Mouse (Mus musculus): Measurements from ENCODE around the gene Ano1.
A peak's percentile ranks its signal among the peaks of the same experiment; 100 is the strongest.

Ano1 gene

DNA sequence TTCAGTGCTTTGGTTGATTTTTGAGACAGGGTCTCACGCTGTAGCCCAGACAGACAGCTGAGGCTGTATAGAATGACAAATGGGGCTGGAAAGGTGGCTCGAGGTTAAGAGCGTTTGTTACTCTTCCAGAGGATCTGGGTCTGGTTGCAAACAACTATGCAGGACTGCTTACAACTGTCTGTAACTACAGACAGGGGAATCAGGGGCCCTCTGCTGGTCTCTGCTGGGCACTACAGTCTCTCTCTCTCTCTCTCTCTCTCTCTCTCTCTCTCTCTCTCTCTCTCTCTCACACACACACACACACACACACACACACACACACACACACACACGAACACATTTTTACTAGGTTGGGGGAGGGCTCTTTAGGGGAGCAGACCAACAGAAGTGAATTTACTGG, 168.2 kb downstream of the Ano1 start:
- DNase-seq (ENCODE audit: low spot score in 2 of 2): peak; percentile 12 to 49

DNA sequence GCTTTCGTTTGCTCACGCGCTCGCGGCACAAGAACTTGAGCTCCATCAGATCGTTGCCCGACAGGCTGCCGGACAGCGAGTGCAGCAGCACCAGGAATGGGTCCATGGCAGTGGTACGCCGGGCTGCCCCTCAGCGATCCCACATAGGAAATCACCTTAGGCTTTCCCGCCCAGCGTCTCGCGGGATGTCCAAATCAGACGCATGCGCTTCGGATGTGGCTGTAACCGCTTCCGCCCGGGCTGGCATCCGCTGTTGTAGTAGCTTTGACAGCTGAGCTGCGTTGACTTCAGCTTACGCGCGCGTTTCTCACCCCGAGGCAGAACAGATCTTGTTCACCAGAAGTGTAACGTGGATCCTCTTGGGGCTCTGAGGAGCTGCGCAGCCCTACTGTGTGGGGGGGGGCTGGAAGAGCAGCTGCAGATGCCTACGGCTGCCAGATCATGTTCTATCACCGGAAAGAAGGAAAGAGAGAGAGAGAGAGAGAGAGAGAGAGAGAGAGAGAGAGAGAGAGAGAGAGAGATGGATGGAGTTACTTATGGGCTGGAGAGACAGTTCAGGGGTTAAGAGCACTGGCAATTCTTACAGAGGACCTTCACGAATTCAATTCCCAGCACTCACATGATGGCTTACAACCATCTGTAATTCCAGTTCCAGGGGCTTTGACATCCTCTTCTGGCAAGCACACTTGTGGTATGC, 169.3 kb downstream of the Ano1 start, which contains the start of gene Fadd:
Gene Fadd (minus strand): TSS at position 180 of the 697 bp plus-strand sequence.
- DNase-seq (ENCODE audit: low spot score in 2 of 2): peak; percentile 82 to 89

DNA sequence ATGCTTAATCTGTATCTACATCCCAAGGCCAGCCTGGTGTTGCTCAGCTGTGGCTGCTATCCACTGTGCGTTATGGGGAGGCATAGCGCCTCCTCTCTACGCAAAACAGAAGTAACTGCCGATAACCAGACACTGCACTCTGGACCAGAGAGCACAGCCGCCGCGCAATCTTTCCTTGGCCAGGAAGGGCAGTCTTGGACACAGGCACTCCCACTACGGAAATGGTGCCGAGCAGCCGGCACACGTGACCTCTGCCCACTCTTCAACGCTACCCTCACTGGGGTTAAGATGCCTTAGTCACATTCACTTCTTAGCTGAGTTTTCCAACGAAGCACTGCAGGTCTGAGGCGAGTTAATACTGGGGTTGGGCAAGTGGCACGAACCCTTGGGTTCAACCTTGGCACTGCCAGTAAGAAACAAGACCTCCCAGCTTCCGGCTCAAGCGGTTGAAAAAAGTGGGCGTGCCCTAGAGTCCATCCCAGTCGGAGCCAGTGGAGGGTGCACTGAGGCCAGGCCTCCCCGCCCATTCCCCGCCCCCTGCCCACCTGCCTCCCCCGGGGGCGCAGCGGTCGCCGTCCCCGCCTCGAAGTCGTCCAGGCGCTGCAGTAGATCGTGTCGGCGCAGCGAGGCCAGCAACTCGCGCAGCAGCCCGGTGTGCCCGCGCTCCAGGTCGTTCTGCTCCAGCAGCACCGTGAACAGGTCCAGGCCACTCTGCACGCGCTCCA, 170.1 kb downstream of the Ano1 start:
- DNase-seq (ENCODE audit: low spot score in 2 of 2): peak; percentile 48 to 59

DNA sequence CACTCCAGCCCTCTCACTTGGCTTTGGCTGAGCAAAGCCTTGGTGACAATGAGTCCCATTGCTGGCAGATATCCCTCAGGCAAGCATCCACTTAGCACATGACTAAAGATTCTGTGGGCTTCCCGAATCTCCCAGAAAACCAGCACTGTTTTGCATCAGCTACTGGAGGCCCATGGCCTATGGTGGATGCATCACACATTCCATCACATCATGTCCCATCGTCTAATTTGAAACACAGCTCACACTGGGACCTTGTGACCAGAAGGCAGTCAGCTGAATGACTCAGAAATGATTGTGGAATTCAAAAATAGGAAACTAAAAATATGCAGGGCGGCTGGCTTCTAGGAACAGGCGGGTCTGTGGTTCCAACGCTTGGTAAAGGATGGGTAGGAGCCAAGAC, 173.9 kb downstream of the Ano1 start:
- no peak for DNase-seq (ENCODE audit: low spot score in 2 of 2)

DNA sequence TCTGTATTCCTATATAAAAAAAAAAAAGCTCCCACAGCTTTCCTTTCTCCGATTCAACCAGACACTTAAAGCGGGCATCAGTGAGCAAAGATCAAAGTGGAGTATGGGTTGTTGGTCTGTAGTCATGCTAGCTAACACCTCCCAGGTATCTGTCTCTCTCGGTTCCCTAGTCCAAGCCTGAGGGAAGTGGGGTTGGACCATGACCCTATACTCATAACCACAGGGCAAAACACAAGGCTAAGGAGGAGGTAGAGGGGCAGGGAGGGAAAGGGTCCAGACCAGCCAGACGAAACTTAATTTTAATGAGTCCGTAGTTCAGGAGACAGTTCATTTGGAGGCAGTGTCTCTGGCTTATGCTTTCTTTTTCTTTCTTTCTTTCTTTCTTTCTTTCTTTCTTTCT, 179.5 kb downstream of the Ano1 start:
- DNase-seq (ENCODE audit: low spot score in 2 of 2): no peak

DNA sequence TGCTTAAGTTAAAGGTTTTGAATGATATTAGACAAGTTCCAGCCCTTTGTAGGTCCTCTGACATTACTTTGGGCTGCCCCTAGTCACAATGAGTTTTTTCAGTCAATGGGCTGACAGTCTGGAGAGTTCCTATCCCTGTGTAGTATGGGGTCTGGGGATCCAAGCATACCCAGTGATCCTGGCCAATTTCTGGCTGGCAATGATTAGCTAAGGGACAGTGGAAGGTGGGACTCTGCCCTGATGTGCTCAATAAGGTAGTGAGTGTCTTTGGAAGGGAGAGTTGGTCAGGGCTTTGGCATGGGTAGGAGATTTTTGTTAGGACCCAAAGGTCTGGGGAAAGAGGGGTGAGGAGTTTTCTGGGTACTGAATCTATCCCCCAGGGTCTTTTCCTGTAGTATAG, 180.2 kb downstream of the Ano1 start:
- DNase-seq (ENCODE audit: low spot score in 2 of 2): no peak

DNA sequence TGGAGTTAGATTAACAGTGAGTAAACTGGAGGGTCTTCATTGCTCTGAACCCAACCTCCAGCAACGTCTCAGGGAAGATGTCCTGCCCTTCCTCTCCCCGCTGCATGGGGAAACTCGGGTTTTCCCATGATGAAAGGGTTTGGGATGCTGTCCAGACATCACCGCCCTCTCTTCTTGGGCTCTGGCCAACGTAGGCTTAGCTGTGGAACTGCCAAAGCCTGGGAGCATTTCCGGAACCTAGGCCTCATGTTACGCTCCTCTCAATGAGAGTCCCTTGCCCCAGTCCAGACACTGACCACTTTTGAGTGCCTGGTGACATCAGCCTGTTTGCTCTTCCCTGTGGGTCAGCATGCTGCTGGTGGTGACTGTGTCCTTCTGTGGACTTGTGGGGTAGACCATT, 182.3 kb downstream of the Ano1 start:
- no peak for DNase-seq (ENCODE audit: low spot score in 2 of 2)

DNA sequence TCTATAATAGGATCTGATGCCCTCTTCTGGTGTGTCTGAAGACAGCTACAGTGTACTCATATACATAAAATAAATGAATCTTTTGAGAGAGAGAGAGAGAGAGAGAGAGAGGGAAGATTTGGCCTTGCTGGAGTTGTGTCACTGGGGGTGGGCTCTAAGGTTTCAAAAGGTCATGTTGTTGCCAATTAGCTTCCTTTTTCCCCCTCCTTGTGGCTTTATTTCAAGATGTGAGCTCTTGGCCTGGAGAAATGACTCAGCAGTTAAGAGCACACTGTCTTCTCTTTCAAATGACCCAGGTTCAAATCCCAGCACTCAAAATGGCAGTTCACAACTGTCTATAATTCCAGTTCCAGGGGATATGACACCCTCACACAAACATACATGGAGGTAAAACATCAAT, 183.7 kb downstream of the Ano1 start:
- DNase-seq (ENCODE audit: low spot score in 2 of 2): no peak

DNA sequence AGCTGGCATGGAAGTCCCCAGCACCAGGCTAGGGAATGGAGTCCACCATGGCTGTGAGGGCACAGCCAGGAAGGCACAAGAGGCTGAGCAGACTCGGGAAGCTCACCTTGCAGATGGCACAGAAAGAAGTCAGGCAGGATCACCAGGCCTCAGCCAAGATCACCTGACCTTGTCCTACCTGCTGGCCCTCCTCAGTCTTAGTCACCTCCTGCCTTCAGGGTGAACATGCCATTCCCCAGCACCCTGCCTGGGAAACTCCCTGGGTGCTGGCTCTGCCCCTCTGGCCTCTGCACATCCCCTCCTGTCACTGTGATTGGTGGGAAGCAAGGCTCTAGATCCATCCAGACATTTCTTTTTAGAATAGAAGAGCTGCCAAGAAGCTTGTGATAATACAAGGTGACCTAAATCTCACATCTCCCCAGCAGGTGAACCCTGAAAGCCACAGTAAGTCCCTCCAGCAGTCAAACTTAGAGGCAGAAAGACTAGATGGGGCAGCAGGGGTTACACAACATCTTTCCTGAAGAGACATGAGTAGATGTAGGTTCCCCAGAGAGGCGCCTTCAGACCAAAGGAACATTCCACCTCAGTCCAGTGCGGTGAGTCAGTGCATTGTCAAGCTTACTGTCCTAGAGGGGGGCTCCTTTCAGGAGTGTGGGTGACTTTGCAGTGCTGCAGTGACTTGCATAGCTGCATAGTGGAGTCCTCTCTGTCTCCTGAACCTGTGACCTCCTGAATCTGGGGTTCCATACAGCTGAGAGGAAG, 184.7 kb downstream of the Ano1 start:
- DNase-seq (ENCODE audit: low spot score in 2 of 2): no peak

DNA sequence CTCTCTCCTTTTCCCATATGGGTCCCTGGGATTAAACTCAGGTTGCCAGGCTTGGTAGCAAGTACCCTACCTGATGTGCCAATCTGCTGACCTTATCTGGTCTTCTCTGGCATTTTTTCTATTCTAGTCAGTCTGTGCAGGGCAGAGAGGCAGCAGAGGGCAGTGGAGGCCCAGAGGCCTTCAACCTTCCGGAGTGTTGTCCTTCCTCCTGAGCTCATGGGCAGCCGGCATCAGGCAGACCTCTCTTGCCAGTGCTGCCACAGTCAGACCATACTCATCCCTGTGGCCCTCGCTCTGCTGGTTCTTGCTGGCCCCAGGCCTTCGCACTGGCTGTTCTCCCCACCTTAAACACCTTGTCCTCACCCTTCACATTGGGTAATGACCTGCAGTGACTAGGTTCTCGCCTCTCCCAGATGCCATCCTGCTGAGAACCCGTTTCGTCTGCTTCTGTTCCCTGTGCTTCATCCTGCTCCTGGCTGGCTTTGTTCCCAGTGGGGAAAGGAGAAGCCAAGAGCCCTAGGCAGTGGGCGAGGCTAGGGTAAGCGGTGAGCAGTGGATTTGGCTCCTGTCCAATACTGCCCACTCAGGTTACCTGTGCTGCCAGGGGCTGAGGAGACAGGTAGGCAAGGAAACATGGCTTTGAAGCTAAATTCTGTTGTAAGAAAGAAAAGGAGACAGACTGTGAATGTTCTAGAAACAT, 188.2 kb downstream of the Ano1 start:
- DNase-seq (ENCODE audit: low spot score in 2 of 2): no peak

DNA sequence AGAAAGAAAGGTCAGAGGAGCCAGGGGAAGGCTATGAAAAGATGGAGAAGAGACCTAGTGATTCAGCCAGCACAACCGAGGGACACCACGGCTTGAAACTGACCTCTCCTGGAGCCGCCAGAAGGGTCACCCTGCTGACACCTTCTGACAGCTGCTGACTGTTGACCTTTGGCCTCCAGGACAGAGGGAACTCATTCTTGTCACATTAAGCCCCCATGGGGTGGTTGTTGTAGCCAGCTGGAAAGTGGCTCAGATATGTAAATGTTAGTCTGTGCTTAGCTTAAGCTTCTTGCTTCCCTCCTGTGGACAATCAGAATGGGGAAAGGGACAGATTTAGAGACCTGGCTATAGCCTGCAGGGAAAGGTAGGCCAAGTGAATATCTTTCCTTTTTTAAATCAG, 189.8 kb downstream of the Ano1 start:
- no peak for DNase-seq (ENCODE audit: low spot score in 2 of 2)

DNA sequence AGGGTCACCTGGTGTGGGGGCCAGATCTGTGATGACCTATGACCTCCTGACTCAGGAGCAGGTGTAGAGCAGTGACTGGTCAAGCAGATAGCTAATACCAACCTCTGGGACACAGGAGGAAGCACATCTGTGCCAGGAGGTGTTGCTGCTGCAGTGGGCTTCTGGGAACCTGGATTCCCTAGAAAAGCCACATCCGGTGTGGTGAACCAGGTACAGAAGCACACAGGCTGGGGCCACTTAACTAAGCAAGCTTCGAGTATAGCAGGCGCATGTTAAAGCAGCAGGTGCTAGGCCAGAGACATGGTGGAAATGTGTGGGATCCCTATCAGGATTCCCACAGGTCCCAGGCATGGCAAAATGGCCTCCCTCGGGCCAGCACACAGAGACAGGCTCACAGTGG, 191.2 kb downstream of the Ano1 start:
- DNase-seq (ENCODE audit: low spot score in 2 of 2): no peak

DNA sequence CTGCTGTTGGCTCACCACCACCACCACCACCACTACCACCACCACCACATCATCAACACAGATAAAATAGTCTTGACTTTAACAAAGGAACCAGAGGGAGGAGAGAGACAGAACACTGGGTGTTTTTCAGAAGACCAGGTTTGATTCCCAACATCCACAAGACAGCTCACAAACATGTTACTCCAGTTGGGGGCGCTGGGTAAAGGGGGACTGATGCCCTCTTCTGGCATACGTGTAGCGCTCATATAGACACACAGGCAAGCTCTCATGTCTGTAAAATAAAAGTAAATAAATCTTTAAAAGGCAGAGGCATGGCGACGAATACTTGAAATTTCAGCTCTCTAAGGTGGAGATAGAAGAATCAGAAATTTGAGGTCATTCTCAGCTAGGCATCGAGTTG, 193.2 kb downstream of the Ano1 start:
- DNase-seq (ENCODE audit: low spot score in 2 of 2): no peak

DNA sequence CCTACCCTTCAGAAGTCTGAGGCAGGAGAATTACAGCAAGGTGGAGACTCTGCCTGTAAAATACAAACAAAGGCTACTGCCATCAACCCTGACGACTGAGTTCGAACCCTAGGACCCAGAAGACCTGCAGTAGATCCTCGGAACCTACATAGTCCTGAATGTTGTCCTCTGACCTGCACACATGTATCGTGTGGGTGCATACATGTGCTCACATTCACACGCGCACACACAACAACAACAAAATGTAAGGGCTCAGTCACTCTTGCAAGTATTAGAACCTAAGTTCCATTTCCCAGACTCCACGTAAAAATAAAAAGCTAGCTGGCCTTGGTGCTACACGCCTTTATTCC, 197.7 kb downstream of the Ano1 start:
- no peak for DNase-seq (ENCODE audit: low spot score in 2 of 2)

DNA sequence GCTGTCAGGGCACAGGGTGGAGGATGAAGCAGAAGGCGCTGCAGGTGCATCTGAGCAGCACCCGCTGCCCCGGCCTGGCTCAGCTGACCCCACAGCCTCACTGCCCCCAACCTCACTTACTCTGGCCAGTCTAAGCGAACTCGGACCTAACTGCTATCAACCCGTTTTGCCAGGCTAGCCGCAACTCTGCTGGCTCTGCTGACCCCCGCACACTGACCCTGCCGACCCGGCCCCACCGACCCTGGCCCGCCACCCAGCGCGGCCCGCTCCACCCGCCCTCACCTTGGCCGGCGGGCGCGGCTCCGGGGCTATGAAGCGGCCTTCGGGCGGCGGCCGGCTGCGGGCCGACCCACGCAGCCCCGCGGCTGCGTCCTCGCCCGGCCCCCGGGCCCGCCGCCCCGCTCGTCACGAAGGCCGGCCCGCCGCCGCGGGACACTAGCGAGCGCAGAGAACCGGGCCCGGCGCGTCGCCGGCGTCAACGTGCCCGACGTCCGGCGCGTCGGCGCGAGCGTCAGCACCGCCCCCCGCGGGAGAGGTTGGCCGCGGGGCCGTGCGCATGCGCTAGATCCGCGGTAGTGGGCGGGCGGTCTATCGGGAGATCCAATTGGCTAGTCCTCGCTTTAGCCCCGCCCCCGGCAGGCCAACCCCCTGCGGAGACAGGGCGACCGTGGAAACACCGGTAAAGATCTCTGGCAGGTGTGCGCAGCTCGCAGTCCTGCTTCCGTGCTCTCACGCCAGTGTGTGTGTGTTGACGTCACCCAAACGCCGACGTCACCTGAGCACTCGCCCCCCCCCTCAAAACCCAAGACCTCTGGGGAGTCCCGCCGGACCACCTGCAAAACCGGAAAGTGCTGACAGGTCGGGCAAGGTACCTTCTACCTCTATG, 198.3 kb downstream of the Ano1 start, which contains the start of gene Ppfia1:
Gene Ppfia1 (minus strand): TSS at position 493 of the 886 bp plus-strand sequence.
- peak; percentile 98 to 99 for DNase-seq (ENCODE audit: low spot score in 2 of 2)

DNA sequence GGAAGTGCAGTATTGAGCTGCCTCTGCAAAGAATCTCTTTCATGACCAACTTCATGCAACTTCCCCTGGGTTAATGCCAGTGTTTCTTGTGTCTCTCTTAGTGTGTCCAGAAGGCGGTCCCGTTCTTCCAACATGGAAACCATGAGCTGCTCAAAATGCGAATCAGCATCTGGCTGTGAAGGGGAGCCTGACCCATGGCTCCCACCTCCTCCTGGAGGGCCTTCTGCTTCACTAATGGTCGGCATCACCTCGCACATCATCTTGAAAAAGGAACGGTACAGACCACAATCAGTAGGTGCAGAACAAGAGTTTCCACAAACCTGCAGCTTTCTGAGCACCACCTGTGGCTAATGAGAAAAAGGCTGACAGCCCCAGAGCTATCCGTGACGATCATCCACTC, 199.5 kb downstream of the Ano1 start:
- no peak for DNase-seq (ENCODE audit: low spot score in 2 of 2)

DNA sequence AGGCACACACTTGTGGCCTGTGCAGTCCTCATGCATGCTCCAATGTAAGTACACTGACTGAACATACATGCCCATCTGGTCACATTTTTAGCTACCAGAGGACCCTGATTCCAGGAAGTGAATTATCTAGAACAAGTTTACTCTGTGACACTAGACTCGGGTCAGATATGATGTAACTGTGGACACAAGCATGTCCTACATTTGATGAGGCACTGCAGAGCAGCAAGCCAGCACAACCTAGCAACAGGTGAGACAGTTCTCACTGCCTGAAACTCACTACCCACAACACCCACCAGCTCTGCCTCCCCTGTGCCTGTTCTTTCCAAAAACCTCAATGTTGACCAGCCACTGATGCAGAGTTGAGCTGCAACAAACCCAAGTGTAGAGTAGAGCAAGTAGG, 201.0 kb downstream of the Ano1 start:
- DNase-seq (ENCODE audit: low spot score in 2 of 2): no peak

DNA sequence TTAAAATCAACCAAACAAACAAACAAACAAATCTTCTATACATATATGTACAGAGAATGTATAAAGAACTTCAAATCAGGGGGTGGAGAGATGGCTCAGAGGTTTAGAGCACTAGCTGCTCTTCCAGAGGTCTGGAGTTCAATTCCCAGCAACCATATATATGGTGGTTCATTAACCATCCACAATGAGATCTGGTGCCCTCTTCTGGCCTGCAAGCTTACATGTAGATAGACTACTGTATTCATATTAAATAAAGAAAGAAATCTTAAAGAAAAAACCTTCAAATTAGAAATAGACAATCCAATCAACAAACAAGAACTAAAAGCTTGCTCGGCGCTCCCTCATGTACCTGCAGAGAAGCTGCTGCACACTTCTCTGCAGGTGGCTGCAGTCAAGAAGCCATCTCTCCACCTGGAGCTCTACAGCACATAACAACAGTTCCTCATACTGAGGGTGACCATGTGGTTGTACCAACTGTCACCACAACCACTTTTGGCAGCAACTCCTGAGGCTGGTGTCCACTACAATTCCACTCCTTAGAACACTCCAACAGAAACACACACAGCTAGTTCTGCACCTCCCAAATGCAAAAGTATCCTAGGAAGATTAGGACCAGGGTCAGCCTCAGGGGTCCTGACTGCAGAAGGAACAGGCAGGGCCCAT, 201.7 kb downstream of the Ano1 start:
- no peak for DNase-seq (ENCODE audit: low spot score in 2 of 2)

DNA sequence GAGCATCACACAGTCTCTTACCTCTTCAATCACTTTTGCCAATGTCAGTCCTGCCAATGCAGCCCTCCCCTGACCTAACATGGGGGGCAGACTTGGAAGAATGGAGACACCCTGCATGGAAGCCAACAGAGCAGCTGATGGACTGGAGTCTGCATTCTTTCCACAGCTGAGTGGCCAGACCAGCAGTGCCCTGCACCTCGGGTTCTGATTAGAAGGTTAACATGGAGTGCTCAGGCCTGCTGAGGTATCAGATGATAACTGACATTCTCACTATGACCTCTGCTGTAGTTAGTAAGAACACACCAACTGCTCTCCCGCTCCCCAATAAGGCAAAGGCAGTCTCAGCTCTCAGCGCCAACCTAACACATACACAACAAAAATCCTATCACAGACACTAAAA, 206.5 kb downstream of the Ano1 start:
- DNase-seq (ENCODE audit: low spot score in 2 of 2): no peak

DNA sequence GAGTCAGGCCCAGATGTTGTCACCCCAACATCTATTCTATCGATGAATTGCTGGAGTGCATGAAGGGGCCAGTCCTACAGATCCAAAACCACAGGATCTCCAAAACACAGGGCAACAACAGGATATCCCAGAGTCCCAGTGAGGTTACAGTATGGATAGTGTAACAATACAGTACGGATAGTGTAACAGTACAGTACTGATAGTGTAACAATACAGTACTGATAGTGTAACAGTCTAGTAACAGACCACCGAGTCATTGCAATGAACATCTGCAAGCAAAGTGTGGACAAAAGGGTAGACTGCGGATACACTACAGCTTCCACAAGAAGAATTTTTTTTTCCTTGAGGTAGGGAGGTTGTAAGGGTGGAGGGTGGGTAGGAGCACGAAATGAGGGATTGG, 210.4 kb downstream of the Ano1 start:
- DNase-seq (ENCODE audit: low spot score in 2 of 2): no peak

DNA sequence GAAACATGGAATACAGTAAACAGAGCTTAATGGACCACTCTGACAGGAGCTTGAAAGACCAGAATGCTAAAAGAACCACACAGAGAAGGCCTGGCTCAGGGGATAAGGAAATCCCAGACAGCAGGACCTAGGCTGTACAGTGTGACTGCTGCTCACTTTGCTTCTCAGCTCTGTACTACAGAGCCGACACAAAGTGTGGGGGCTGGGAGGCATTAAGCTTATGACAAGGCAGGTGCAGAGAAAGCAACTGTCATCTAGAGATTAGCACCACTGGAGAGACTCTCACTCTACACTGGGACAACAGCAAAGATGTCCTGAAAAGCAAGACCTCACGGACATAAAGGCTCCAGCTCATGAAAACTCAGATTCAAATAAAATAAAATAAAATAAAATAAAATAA, 212.6 kb downstream of the Ano1 start:
- no peak for DNase-seq (ENCODE audit: low spot score in 2 of 2)

Data from spleen, postnatal 14 days (tissue).